Mouse (Mus musculus): ENCODE results near the gene Zfp950. TPM values are rescaled to one million over a fixed set of nuclear protein-coding genes. Genes with fewer than 3 reads are reported as not detected.

Gene Zfp950
- polyA plus RNA-seq, 1 experiment from 2014 or later, result 26.4 TPM

Other genes starting within 250 kb of the Zfp950 start
- not detected in 2 replicates for gene Gm7102, start 35.5 kb upstream of the Zfp950 start, polyA plus RNA-seq (2014; fragmentation: Nextera tagmentation; extraction: Ambion mirVana)
- gene Gm6020, start 43.0 kb upstream of the Zfp950 start, polyA plus RNA-seq (2014; fragmentation: Nextera tagmentation; extraction: Ambion mirVana), result not detected in 2 replicates
- 16.6 and 20.7 TPM in 2 replicates for gene Csf2ra, start 87.6 kb upstream of the Zfp950 start, polyA plus RNA-seq (2014; fragmentation: Nextera tagmentation; extraction: Ambion mirVana)
- not detected in 2 replicates for gene Gm21060, start 156.2 kb upstream of the Zfp950 start, polyA plus RNA-seq (2014; fragmentation: Nextera tagmentation; extraction: Ambion mirVana)

Measured in liver, embryonic 11.5 days (tissue).